Mouse (Mus musculus): ENCODE results near the gene Znrd1. TPM values are rescaled to one million over a fixed set of nuclear protein-coding genes. Genes with fewer than 3 reads are reported as not detected.

Gene Znrd1
- polyA plus RNA-seq, 1 experiment from 2014 or later = 97.9 TPM

- WGBS = 20% methylated on average over 10 of the region's 10 CpGs
- peaks cover 27% of the 10 kb centered on the region for H3K4me1 ChIP-seq
- ATAC-seq (ENCODE audit: insufficient number of reproducible peaks, low FRiP score, low TSS enrichment, low read depth) = peak; percentile 53
- peak overlapping the region; percentile 93 for H3K4me2 ChIP-seq
- no peaks in the 10 kb centered on the region for H3K9me3 ChIP-seq
- peak overlapping the region; percentile 72 for H3K27ac ChIP-seq
- H3K4me3 ChIP-seq = peak overlapping the region; percentile 50
- H3K9ac ChIP-seq = no peak overlapping the region
- H3K27me3 ChIP-seq = peaks cover 64% of the 10 kb centered on the region
- H3K36me3 ChIP-seq = no peaks in the 10 kb centered on the region
Observed at GRCm38 (mm10) chr17:36942391-36942790, 16.0 kb downstream of the Znrd1 start.

- peaks cover 25% of the 10 kb centered on the region for H3K27me3 ChIP-seq
- H3K4me2 ChIP-seq = no peak overlapping the region
Observed at GRCm38 (mm10) chr17:36938056-36938455, 20.3 kb downstream of the Znrd1 start.

GRCm38 (mm10) chr17:36931806-36932205 lies 26.6 kb downstream of the Znrd1 start:
- Histone ChIP-seq H3K27ac (no peak overlapping the region), H3K9me3 (no peaks in the 10 kb centered on the region), H3K9ac (no peak overlapping the region), H3K4me2 (no peak overlapping the region), H3K4me3 (no peak overlapping the region), H3K4me1 (no peaks in the 10 kb centered on the region), H3K27me3 (no peaks in the 10 kb centered on the region), H3K36me3 (no peaks in the 10 kb centered on the region)
- ATAC-seq (ENCODE audit: insufficient number of reproducible peaks, low FRiP score, low TSS enrichment, low read depth) = no peak
- WGBS = 67% methylated on average over 2 of the region's 2 CpGs

More at GRCm38 (mm10) chr17:36938056-36938455, 20.3 kb downstream of the Znrd1 start:
- peaks cover 9% of the 10 kb centered on the region for H3K4me1 ChIP-seq
- no peak overlapping the region for H3K9ac ChIP-seq
- H3K4me3 ChIP-seq = no peak overlapping the region
- H3K27ac ChIP-seq = no peak overlapping the region
- H3K36me3 ChIP-seq = no peaks in the 10 kb centered on the region
- ATAC-seq (ENCODE audit: insufficient number of reproducible peaks, low FRiP score, low TSS enrichment, low read depth) = no peak
- H3K9me3 ChIP-seq = no peaks in the 10 kb centered on the region
- 76% methylated on average over 2 of the region's 2 CpGs for WGBS

GRCm38 (mm10) chr17:36931130-36931529 lies 27.2 kb downstream of the Znrd1 start:
- WGBS = 81% methylated on average over 4 of the region's 4 CpGs

GRCm38 (mm10) chr17:36930233-36930632 lies 28.1 kb downstream of the Znrd1 start:
- H3K4me3 ChIP-seq = no peak overlapping the region
- H3K4me2 ChIP-seq = no peak overlapping the region
- H3K36me3 ChIP-seq = no peaks in the 10 kb centered on the region
- H3K9me3 ChIP-seq = no peaks in the 10 kb centered on the region
- ATAC-seq (ENCODE audit: insufficient number of reproducible peaks, low FRiP score, low TSS enrichment, low read depth) = no peak
- H3K4me1 ChIP-seq = no peaks in the 10 kb centered on the region
- no peak overlapping the region for H3K9ac ChIP-seq
- WGBS = 67% methylated on average over 6 of the region's 6 CpGs
- no peaks in the 10 kb centered on the region for H3K27me3 ChIP-seq
- H3K27ac ChIP-seq = no peak overlapping the region

More at GRCm38 (mm10) chr17:36931130-36931529, 27.2 kb downstream of the Znrd1 start:
- Histone ChIP-seq H3K27ac (no peak overlapping the region), H3K4me3 (no peak overlapping the region), H3K4me2 (no peak overlapping the region), H3K9me3 (no peaks in the 10 kb centered on the region), H3K36me3 (no peaks in the 10 kb centered on the region), H3K27me3 (no peaks in the 10 kb centered on the region), H3K9ac (no peak overlapping the region), H3K4me1 (no peaks in the 10 kb centered on the region)
- no peak for ATAC-seq (ENCODE audit: insufficient number of reproducible peaks, low FRiP score, low TSS enrichment, low read depth)

- Histone ChIP-seq H3K4me3 (no peak overlapping the region), H3K9me3 (no peaks in the 10 kb centered on the region), H3K27ac (no peak overlapping the region), H3K4me2 (no peak overlapping the region), H3K4me1 (no peaks in the 10 kb centered on the region), H3K36me3 (no peaks in the 10 kb centered on the region), H3K9ac (no peak overlapping the region), H3K27me3 (no peaks in the 10 kb centered on the region)
- ATAC-seq (ENCODE audit: insufficient number of reproducible peaks, low FRiP score, low TSS enrichment, low read depth) = no peak
- WGBS = 69% methylated on average over 12 of the region's 12 CpGs
Observed at GRCm38 (mm10) chr17:36929236-36929932, 29.0 kb downstream of the Znrd1 start.

- no peaks in the 10 kb centered on the region for H3K4me1 ChIP-seq
- WGBS = 52% methylated on average over 10 of the region's 10 CpGs
- H3K27ac ChIP-seq = no peak overlapping the region
- no peaks in the 10 kb centered on the region for H3K9me3 ChIP-seq
- H3K9ac ChIP-seq = no peak overlapping the region
- H3K4me2 ChIP-seq = no peak overlapping the region
- no peaks in the 10 kb centered on the region for H3K27me3 ChIP-seq
- ATAC-seq (ENCODE audit: insufficient number of reproducible peaks, low FRiP score, low TSS enrichment, low read depth) = no peak
- no peaks in the 10 kb centered on the region for H3K36me3 ChIP-seq
- H3K4me3 ChIP-seq = no peak overlapping the region
Observed at GRCm38 (mm10) chr17:36927496-36928120, 30.8 kb downstream of the Znrd1 start.

- Histone ChIP-seq H3K9me3 (no peaks in the 10 kb centered on the region), H3K4me1 (no peaks in the 10 kb centered on the region), H3K4me3 (no peak overlapping the region), H3K9ac (no peak overlapping the region), H3K27ac (no peak overlapping the region), H3K36me3 (no peaks in the 10 kb centered on the region), H3K4me2 (no peak overlapping the region), H3K27me3 (no peaks in the 10 kb centered on the region)
- no peak for ATAC-seq (ENCODE audit: insufficient number of reproducible peaks, low FRiP score, low TSS enrichment, low read depth)
- 55% methylated on average over 4 of the region's 4 CpGs for WGBS
Observed at GRCm38 (mm10) chr17:36923491-36923890, 34.9 kb downstream of the Znrd1 start.

GRCm38 (mm10) chr17:36922715-36923114 lies 35.6 kb downstream of the Znrd1 start:
- Histone ChIP-seq H3K27me3 (no peaks in the 10 kb centered on the region), H3K36me3 (no peaks in the 10 kb centered on the region), H3K27ac (no peak overlapping the region), H3K4me2 (no peak overlapping the region), H3K4me1 (no peaks in the 10 kb centered on the region), H3K9me3 (no peaks in the 10 kb centered on the region), H3K9ac (no peak overlapping the region), H3K4me3 (no peak overlapping the region)
- no peak for ATAC-seq (ENCODE audit: insufficient number of reproducible peaks, low FRiP score, low TSS enrichment, low read depth)
- WGBS = 76% methylated on average over 4 of the region's 4 CpGs

GRCm38 (mm10) chr17:36920239-36920638 lies 38.1 kb downstream of the Znrd1 start:
- Histone ChIP-seq H3K27me3 (no peaks in the 10 kb centered on the region), H3K4me2 (no peak overlapping the region), H3K36me3 (no peaks in the 10 kb centered on the region), H3K27ac (no peak overlapping the region), H3K9me3 (no peaks in the 10 kb centered on the region), H3K4me3 (no peak overlapping the region), H3K9ac (no peak overlapping the region), H3K4me1 (no peaks in the 10 kb centered on the region)
- no peak for ATAC-seq (ENCODE audit: insufficient number of reproducible peaks, low FRiP score, low TSS enrichment, low read depth)
- WGBS = 40% methylated on average over 15 of the region's 15 CpGs

GRCm38 (mm10) chr17:36915076-36915475 lies 43.3 kb downstream of the Znrd1 start:
- H3K4me2 ChIP-seq = no peak overlapping the region
- no peaks in the 10 kb centered on the region for H3K9me3 ChIP-seq
- H3K4me3 ChIP-seq = no peak overlapping the region
- H3K27ac ChIP-seq = no peak overlapping the region
- no peaks in the 10 kb centered on the region for H3K4me1 ChIP-seq
- no peaks in the 10 kb centered on the region for H3K27me3 ChIP-seq
- 13% methylated on average over 9 of the region's 9 CpGs for WGBS
- no peaks in the 10 kb centered on the region for H3K36me3 ChIP-seq
- H3K9ac ChIP-seq = no peak overlapping the region
- ATAC-seq (ENCODE audit: insufficient number of reproducible peaks, low FRiP score, low TSS enrichment, low read depth) = no peak

- Histone ChIP-seq H3K9me3 (no peaks in the 10 kb centered on the region), H3K4me3 (no peak overlapping the region), H3K4me1 (no peaks in the 10 kb centered on the region), H3K4me2 (no peak overlapping the region), H3K27me3 (no peaks in the 10 kb centered on the region), H3K9ac (no peak overlapping the region), H3K27ac (no peak overlapping the region), H3K36me3 (no peaks in the 10 kb centered on the region)
- ATAC-seq (ENCODE audit: insufficient number of reproducible peaks, low FRiP score, low TSS enrichment, low read depth) = no peak
- WGBS = 15% methylated on average over 2 of the region's 2 CpGs
Observed at GRCm38 (mm10) chr17:36914108-36914507, 44.3 kb downstream of the Znrd1 start.
